Mouse (Mus musculus): ENCODE data around the gene Gm17402. TPM values are rescaled to one million over a fixed set of nuclear protein-coding genes. Genes with fewer than 3 reads are reported as not detected.

The Gm17402 gene
- polyA plus RNA-seq (2012; rRNA removed): not detected in 2 replicates

GRCm38 (mm10) chr3:67375063-67375462 lies at the start of gene Gm17402:
TSS of gene Gm17402 (minus strand) at chr3:67375163.
- peak within 1 kb of the TSS; percentile 30 for H3K4me3 ChIP-seq (ENCODE audit: insufficient read depth, low read length)
- TF ChIP-seq CTCF (IDR thresholded peaks at IDR 0.05; ENCODE audit: extremely low read depth, insufficient read depth, low read length): no peak
- no peak for TF ChIP-seq POLR2A (IDR thresholded peaks at IDR 0.05; ENCODE audit: extremely low read depth, insufficient read depth, low read length)
- no peaks in the 10 kb centered on the region for H3K4me1 ChIP-seq (ENCODE audit: control insufficient read depth, insufficient read depth, low read length)
- H3K27ac ChIP-seq (ENCODE audit: insufficient read depth, low read length): no peak within 1 kb of the TSS

GRCm38 (mm10) chr3:67378215-67378614 lies 3.3 kb upstream of the Gm17402 start:
- Histone ChIP-seq H3K4me1 (ENCODE audit: control insufficient read depth, insufficient read depth, low read length) (no peaks in the 10 kb centered on the region), H3K4me3 (ENCODE audit: insufficient read depth, low read length) (no peak overlapping the region), H3K27ac (ENCODE audit: insufficient read depth, low read length) (no peak overlapping the region)
- TF ChIP-seq POLR2A (IDR thresholded peaks at IDR 0.05; ENCODE audit: extremely low read depth, insufficient read depth, low read length) (no peak), CTCF (IDR thresholded peaks at IDR 0.05; ENCODE audit: extremely low read depth, insufficient read depth, low read length) (no peak)

GRCm38 (mm10) chr3:67374360-67374778 lies 594 bp downstream of the Gm17402 start:
- H3K4me3 ChIP-seq (ENCODE audit: insufficient read depth, low read length): peak overlapping the region; percentile 30
- no peak for TF ChIP-seq POLR2A (IDR thresholded peaks at IDR 0.05; ENCODE audit: extremely low read depth, insufficient read depth, low read length)
- H3K4me1 ChIP-seq (ENCODE audit: control insufficient read depth, insufficient read depth, low read length): no peaks in the 10 kb centered on the region
- no peak overlapping the region for H3K27ac ChIP-seq (ENCODE audit: insufficient read depth, low read length)

- Histone ChIP-seq H3K4me1 (ENCODE audit: control insufficient read depth, insufficient read depth, low read length) (no peaks in the 10 kb centered on the region), H3K27ac (ENCODE audit: insufficient read depth, low read length) (no peak within 1 kb of the TSS), H3K4me3 (ENCODE audit: insufficient read depth, low read length) (peak within 1 kb of the TSS; percentile 30)
- no peak for TF ChIP-seq CTCF (IDR thresholded peaks at IDR 0.05; ENCODE audit: extremely low read depth, insufficient read depth, low read length)
- no peak for TF ChIP-seq POLR2A (IDR thresholded peaks at IDR 0.05; ENCODE audit: extremely low read depth, insufficient read depth, low read length)
Measured at GRCm38 (mm10) chr3:67373872-67374271, 1.1 kb downstream of the Gm17402 start, which contains the start of gene Mlf1. TSS of gene Mlf1 (plus strand) at chr3:67374097.

- no peaks in the 10 kb centered on the region for H3K4me1 ChIP-seq (ENCODE audit: control insufficient read depth, insufficient read depth, low read length)
- no peak overlapping the region for H3K27ac ChIP-seq (ENCODE audit: insufficient read depth, low read length)
- TF ChIP-seq POLR2A (IDR thresholded peaks at IDR 0.05; ENCODE audit: extremely low read depth, insufficient read depth, low read length) (no peak), CTCF (IDR thresholded peaks at IDR 0.05; ENCODE audit: extremely low read depth, insufficient read depth, low read length) (no peak)
- H3K4me3 ChIP-seq (ENCODE audit: insufficient read depth, low read length): no peak overlapping the region
Measured at GRCm38 (mm10) chr3:67372781-67373180, 2.2 kb downstream of the Gm17402 start.

- Histone ChIP-seq H3K4me1 (ENCODE audit: control insufficient read depth, insufficient read depth, low read length) (no peaks in the 10 kb centered on the region), H3K4me3 (ENCODE audit: insufficient read depth, low read length) (no peak overlapping the region), H3K27ac (ENCODE audit: insufficient read depth, low read length) (no peak overlapping the region)
- no peak for TF ChIP-seq CTCF (IDR thresholded peaks at IDR 0.05; ENCODE audit: extremely low read depth, insufficient read depth, low read length)
- no peak for TF ChIP-seq POLR2A (IDR thresholded peaks at IDR 0.05; ENCODE audit: extremely low read depth, insufficient read depth, low read length)
Measured at GRCm38 (mm10) chr3:67372194-67372593, 2.8 kb downstream of the Gm17402 start.

GRCm38 (mm10) chr3:67369407-67370079 lies 5.4 kb downstream of the Gm17402 start:
- Histone ChIP-seq H3K4me3 (ENCODE audit: insufficient read depth, low read length) (no peak overlapping the region), H3K4me1 (ENCODE audit: control insufficient read depth, insufficient read depth, low read length) (no peaks in the 10 kb centered on the region), H3K27ac (ENCODE audit: insufficient read depth, low read length) (no peak overlapping the region)
- no peak for TF ChIP-seq POLR2A (IDR thresholded peaks at IDR 0.05; ENCODE audit: extremely low read depth, insufficient read depth, low read length)
- no peak for TF ChIP-seq CTCF (IDR thresholded peaks at IDR 0.05; ENCODE audit: extremely low read depth, insufficient read depth, low read length)

- H3K4me3 ChIP-seq (ENCODE audit: insufficient read depth, low read length): no peak overlapping the region
- no peaks in the 10 kb centered on the region for H3K4me1 ChIP-seq (ENCODE audit: control insufficient read depth, insufficient read depth, low read length)
- TF ChIP-seq CTCF (IDR thresholded peaks at IDR 0.05; ENCODE audit: extremely low read depth, insufficient read depth, low read length) (no peak), POLR2A (IDR thresholded peaks at IDR 0.05; ENCODE audit: extremely low read depth, insufficient read depth, low read length) (no peak)
- H3K27ac ChIP-seq (ENCODE audit: insufficient read depth, low read length): no peak overlapping the region
Measured at GRCm38 (mm10) chr3:67367481-67367880, 7.5 kb downstream of the Gm17402 start.

GRCm38 (mm10) chr3:67366087-67366892 lies 8.7 kb downstream of the Gm17402 start:
- Histone ChIP-seq H3K27ac (ENCODE audit: insufficient read depth, low read length) (no peak overlapping the region), H3K4me1 (ENCODE audit: control insufficient read depth, insufficient read depth, low read length) (no peaks in the 10 kb centered on the region), H3K4me3 (ENCODE audit: insufficient read depth, low read length) (no peak overlapping the region)
- no peak for TF ChIP-seq POLR2A (IDR thresholded peaks at IDR 0.05; ENCODE audit: extremely low read depth, insufficient read depth, low read length)
- TF ChIP-seq CTCF (IDR thresholded peaks at IDR 0.05; ENCODE audit: extremely low read depth, insufficient read depth, low read length): no peak

GRCm38 (mm10) chr3:67358376-67358775 lies 16.6 kb downstream of the Gm17402 start:
- H3K27ac ChIP-seq (ENCODE audit: insufficient read depth, low read length): no peak overlapping the region
- H3K4me1 ChIP-seq (ENCODE audit: control insufficient read depth, insufficient read depth, low read length): no peaks in the 10 kb centered on the region
- TF ChIP-seq POLR2A (IDR thresholded peaks at IDR 0.05; ENCODE audit: extremely low read depth, insufficient read depth, low read length) (no peak), CTCF (IDR thresholded peaks at IDR 0.05; ENCODE audit: extremely low read depth, insufficient read depth, low read length) (no peak)
- no peak overlapping the region for H3K4me3 ChIP-seq (ENCODE audit: insufficient read depth, low read length)
